Mouse (Mus musculus) yolk sac, embryonic 10.5 days (tissue): ENCODE measurements around the gene Lancl1.

Experiments used
- DNase-seq: peaks from one replicate; pipeline ENCODE4 v3.0.0-alpha.2; 2017; ENCODE audit warnings: low spot score

Lancl1 gene

GRCm38 (mm10) chr1:67038246-67038987 lies at the start of gene Lancl1:
TSS of gene Lancl1 (minus strand) at chr1:67038872.
- peak; percentile 78 for DNase-seq

GRCm38 (mm10) chr1:67079146-67079545 lies 40.5 kb upstream of the Lancl1 start:
- DNase-seq = no peak

- no peak for DNase-seq
Observed at GRCm38 (mm10) chr1:67078666-67079065, 40.0 kb upstream of the Lancl1 start.

GRCm38 (mm10) chr1:67077739-67078138 lies 39.1 kb upstream of the Lancl1 start:
- DNase-seq = no peak

GRCm38 (mm10) chr1:67067561-67067960 lies 28.9 kb upstream of the Lancl1 start:
- DNase-seq = no peak

- no peak for DNase-seq
Observed at GRCm38 (mm10) chr1:67065347-67066270, 26.9 kb upstream of the Lancl1 start.

GRCm38 (mm10) chr1:67061456-67062085 lies 22.9 kb upstream of the Lancl1 start:
- DNase-seq = peak; percentile 22

GRCm38 (mm10) chr1:67055816-67056215 lies 17.1 kb upstream of the Lancl1 start:
- no peak for DNase-seq

GRCm38 (mm10) chr1:67052721-67053120 lies 14.0 kb upstream of the Lancl1 start:
- no peak for DNase-seq

- no peak for DNase-seq
Observed at GRCm38 (mm10) chr1:67049600-67049999, 10.9 kb upstream of the Lancl1 start.

GRCm38 (mm10) chr1:67048696-67049095 lies 10.0 kb upstream of the Lancl1 start:
- no peak for DNase-seq

- DNase-seq = no peak
Observed at GRCm38 (mm10) chr1:67045100-67045499, 6.4 kb upstream of the Lancl1 start.

- no peak for DNase-seq
Observed at GRCm38 (mm10) chr1:67042583-67042982, 3.9 kb upstream of the Lancl1 start.

GRCm38 (mm10) chr1:67039083-67039482 lies 411 bp upstream of the Lancl1 start:
- no peak for DNase-seq

- no peak for DNase-seq
Observed at GRCm38 (mm10) chr1:67037198-67037597, 1.5 kb downstream of the Lancl1 start.

GRCm38 (mm10) chr1:67033278-67033677 lies 5.4 kb downstream of the Lancl1 start:
- DNase-seq = no peak

GRCm38 (mm10) chr1:67026927-67027511 lies 11.7 kb downstream of the Lancl1 start:
- DNase-seq = no peak

- DNase-seq = peak; percentile 18
Observed at GRCm38 (mm10) chr1:67026142-67026541, 12.5 kb downstream of the Lancl1 start.

GRCm38 (mm10) chr1:67022767-67023166 lies 15.9 kb downstream of the Lancl1 start:
- no peak for DNase-seq

- DNase-seq = no peak
Observed at GRCm38 (mm10) chr1:67022051-67022450, 16.6 kb downstream of the Lancl1 start.

GRCm38 (mm10) chr1:67020637-67021161 lies 18.0 kb downstream of the Lancl1 start:
- DNase-seq = no peak
